Mouse (Mus musculus): ENCODE measurements around the gene Il6st.

Il6st gene

GRCm38 (mm10) chr13:112523346-112523970 is 59.6 kb downstream of the Il6st start:
- DNase-seq (ENCODE audit: extremely low read depth, low read depth): no peak

GRCm38 (mm10) chr13:112527186-112527585 is 63.3 kb downstream of the Il6st start:
- no peak for DNase-seq (ENCODE audit: extremely low read depth, low read depth)

GRCm38 (mm10) chr13:112529893-112530292 is 66.0 kb downstream of the Il6st start:
- DNase-seq (ENCODE audit: extremely low read depth, low read depth): peak; percentile 30

- DNase-seq (ENCODE audit: extremely low read depth, low read depth): no peak
Observed at GRCm38 (mm10) chr13:112532235-112532634, 68.4 kb downstream of the Il6st start.

- no peak for DNase-seq (ENCODE audit: extremely low read depth, low read depth)
Observed at GRCm38 (mm10) chr13:112533556-112533955, 69.7 kb downstream of the Il6st start.

- DNase-seq (ENCODE audit: extremely low read depth, low read depth): no peak
Observed at GRCm38 (mm10) chr13:112536611-112537010, 72.7 kb downstream of the Il6st start.

GRCm38 (mm10) chr13:112537065-112537464 is 73.2 kb downstream of the Il6st start:
- no peak for DNase-seq (ENCODE audit: extremely low read depth, low read depth)

GRCm38 (mm10) chr13:112540616-112541015 is 76.7 kb downstream of the Il6st start:
- no peak for DNase-seq (ENCODE audit: extremely low read depth, low read depth)

GRCm38 (mm10) chr13:112541223-112541975 is 77.5 kb downstream of the Il6st start:
- DNase-seq (ENCODE audit: extremely low read depth, low read depth): no peak

GRCm38 (mm10) chr13:112551641-112552548 is 88.0 kb downstream of the Il6st start:
- peak; percentile 24 for DNase-seq (ENCODE audit: extremely low read depth, low read depth)

- no peak for DNase-seq (ENCODE audit: extremely low read depth, low read depth)
Observed at GRCm38 (mm10) chr13:112553304-112553703, 89.4 kb downstream of the Il6st start.

GRCm38 (mm10) chr13:112556501-112556900 is 92.6 kb downstream of the Il6st start:
- DNase-seq (ENCODE audit: extremely low read depth, low read depth): no peak

All from MEL-GATA-1-ER (cell line).